Mouse (Mus musculus) adrenal gland, adult (tissue): ENCODE measurements around the gene Coq8b.
A peak's percentile ranks its signal among the peaks of the same experiment; 100 is the strongest.

ENCODE experiments used
- DNase-seq, 2 experiments: peaks; one replicate each; pipeline ENCODE4 v3.0.0; 2022 to 2023; ENCODE audit warnings: low spot score in 1 of 2; ENCODE audit not compliant: inconsistent age in 2 of 2

Coq8b gene

DNA sequence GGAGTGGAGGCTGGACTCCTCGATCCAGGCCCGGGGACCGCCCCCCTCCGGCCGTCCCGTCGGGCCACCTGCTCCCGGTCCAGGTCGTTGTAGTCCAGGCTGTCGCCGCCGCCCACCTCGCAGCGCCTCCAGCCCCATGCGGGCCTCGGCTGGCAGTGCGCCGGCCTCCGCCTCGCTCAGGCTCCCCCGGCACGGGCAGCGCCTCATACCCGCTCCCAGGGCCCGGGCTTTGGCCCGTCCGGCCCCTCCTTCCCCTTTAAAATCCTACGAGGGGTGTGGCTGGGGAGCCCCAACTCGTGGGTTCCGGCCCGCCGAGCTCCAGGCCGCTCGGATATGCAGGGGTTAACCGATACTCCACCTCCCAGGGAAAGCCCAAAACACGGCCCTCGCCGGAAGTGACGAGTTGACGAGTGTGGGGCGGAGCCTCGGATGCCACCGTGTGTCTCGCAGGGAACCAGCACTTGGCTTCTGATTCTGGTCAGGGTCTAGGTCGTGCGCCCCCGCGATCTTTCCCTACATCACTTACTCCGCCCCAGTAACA, 4.5 kb upstream of the Coq8b start, which contains the start of gene Itpkc:
TSS of gene Itpkc (minus strand) at position 381 of the 541 bp plus-strand sequence.
- DNase-seq, result peak; percentile 94 to 97

DNA sequence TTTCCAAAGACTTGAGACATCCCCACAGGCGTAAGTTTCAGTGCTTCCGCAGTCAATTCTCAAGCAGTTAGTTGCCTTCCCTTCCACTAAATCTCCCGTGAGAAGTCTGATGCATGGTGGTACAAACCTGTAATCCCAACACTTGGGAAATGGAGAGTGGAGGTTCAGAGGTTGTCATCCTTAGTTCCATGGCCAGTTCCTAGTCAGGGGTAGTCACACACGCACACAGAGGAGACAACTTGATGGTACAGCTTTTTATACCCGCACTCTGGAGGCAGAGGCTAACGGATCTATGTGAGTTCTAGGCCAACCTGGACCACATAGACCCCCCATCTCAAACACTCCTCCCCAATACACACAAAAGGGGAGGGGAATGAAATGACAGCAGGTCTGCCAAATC, 4.0 kb upstream of the Coq8b start:
- no peak for DNase-seq

DNA sequence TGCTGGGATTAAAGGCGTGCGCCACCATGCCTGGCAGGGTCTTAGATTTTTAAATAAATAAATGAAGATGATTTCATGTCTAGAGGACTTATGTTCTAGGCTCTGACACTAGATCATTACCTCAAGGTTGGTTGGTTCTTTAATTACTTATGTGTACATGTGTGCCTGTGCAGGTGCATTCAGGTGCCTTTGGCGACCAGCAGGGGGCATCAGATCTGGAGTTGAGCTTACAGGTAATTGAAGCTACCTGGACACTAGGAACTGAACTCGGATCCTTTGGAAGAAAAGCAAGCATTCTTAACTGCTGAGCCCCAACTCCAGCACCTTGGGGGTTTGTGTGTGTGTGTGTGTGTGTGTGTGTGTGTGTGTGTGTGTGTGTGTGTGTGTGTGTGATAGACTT, 2.0 kb upstream of the Coq8b start:
- DNase-seq, result peak in 1 of 2 experiments; percentile 23

DNA sequence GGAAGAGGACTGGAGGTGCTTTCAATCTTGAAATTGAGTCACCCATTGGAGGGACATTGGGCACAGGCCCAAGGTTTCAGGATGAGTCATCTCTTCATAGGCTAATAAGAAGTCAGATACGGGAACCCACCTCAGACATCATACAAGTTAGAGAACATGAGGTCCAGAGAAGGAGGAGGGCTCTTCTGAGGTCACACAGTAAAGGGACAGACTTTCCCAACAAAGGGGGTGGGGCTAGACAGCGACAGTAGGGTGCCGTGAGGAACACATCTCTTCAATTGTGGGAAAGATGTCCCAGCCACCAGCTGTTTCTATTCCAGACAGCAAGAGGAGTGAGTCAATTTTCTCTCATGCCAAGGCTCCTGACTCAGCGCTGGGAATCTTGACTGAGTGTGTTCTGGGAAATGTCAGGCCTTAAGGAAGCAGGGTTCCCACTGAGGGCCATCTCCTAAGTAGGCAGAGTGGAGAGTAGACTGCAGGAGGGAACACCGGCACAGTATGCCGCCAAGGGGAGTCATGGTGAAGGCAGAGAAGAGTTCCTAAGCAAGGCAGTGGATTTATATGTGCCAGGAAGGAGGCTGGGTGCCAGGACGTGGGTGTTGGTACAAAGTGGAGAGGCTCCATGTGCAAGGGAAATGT, 1.0 kb upstream of the Coq8b start:
- DNase-seq, result peak; percentile 95 to 97

DNA sequence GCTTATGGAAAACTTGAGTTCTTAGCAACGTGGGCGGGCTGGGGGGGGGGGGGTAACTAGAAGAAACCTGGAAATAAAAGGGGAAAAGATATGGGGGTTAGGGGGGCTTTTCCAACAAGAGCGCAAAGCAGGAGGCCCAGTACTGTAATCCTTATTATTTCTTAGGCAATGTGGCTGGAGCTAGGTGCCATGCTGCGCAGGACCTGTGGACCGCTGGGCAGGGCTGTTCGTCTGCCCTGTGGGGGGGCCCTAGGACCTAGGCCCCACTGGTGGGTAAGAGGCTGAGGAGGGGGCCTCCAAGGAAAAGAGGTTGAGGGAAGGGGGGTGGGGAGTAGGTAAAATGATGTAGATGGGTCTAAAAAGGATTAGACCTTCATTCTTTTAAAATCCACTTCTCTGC, 477 bp downstream of the Coq8b start:
- no peak for DNase-seq

DNA sequence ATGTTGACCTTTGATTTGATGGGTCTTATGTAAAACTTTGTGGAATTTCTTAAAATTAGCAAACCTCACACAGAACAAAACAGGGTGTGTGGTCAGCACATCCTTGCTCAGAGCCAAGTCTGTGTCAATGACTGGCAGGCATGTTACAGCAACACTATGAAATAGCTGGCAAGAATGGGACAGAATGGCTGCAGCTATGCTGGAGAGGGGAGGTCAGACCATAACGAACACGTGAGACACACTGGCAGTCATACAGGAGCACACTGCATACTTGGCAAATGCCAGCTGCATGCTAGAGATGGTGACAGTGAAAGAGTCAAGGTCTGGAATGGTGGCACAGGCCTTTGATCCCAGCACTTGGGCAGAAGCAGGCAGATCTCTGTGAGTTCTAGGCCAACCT, 2.9 kb downstream of the Coq8b start:
- DNase-seq, result peak in 1 of 2 experiments; percentile 81

DNA sequence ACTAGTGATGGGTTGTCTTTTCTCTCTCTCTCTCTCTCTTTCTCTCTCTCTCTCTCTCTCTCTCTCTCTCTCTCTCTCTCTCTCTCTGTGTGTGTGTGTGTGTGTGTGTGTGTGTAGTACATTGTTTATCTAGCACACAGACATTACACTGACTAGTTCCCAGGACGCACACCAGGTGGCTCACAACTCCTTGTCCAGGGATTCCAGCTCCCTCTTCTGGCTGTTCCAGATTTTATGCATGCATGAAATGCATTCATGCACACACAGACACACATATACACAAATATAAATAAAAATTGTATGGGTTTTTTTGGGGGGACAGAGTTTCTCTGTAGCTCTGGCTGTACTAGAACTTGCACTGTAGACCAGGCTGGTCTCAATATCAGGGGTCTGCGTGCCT, 4.7 kb downstream of the Coq8b start:
- peak in 1 of 2 experiments; percentile 34 for DNase-seq

DNA sequence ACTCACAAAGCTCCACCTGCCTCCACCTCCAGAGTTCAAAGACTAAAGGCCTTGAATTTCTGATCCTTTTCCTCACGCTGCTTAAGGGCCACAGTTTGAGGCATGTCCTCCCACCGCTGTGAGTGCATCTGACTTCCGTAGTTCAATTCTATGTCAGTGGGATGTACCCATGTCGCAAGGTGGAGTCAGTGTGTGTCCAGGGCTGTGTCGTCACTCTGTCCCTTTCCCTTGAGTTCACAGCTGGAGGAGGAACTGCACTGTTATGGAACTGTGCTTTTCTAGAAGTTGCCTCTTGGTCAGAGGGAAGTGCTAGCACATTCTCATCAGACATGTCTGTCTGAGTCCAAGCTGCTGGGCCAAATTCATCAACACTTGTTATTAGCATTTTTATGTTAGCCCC, 5.7 kb downstream of the Coq8b start:
- DNase-seq, result no peak

DNA sequence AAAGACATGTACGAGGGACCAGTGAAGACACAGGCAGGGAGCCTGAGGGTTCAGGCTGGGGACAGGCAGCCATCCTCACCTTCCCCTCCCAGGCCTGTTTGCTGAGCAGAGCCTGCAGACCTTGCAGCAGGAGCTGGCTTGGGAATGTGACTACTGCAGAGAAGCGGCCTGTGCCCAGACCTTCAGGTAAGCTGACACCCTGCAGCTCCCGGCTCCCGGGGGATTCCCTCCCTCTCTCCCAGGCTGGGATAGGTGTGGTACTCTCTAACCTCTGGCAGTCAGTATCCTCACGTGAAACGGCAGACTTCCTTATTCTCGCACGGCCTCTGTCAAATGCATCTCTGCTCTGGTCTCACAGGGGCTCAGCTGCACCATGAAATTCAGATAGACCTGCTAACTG, 10.4 kb downstream of the Coq8b start:
- DNase-seq, result no peak

DNA sequence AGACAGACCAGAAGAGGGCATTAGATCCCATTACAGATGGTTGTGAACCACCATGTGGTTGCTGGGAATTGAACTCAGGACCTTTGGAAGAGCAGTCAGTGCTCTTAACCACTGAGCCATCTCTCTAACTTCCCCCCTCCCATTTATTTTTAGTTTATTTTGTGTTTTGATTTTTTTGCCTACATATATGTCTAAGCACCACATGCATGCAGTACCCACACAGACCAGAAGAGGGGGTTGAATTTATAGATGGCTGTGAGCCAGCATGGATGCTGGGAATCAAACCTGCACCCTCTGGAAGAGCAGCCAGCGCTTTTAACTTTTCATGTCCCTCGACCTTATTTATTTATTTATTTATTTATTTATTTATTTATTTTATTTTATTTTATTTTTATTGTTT, 11.3 kb downstream of the Coq8b start:
- DNase-seq, result peak in 1 of 2 experiments; percentile 55

DNA sequence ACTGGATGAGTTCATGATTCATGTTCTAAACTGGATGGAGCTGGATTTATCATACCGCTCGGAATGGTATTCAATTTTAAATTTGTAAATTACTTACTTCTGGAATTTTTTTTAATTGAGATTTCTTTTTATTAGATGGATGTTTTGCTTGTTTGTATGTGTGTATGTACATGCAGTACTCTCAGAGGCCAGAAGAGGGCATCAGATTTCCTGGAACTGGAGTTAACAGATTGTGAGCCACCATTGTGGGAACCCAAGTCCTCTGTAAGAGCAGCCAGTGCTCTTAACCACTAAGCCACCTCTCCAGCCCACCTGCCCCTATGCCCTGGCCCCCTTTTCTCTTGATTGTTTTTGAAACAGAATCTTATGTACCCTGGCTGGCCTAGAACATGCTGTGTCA, 16.3 kb downstream of the Coq8b start:
- DNase-seq, result peak in 1 of 2 experiments; percentile 62

DNA sequence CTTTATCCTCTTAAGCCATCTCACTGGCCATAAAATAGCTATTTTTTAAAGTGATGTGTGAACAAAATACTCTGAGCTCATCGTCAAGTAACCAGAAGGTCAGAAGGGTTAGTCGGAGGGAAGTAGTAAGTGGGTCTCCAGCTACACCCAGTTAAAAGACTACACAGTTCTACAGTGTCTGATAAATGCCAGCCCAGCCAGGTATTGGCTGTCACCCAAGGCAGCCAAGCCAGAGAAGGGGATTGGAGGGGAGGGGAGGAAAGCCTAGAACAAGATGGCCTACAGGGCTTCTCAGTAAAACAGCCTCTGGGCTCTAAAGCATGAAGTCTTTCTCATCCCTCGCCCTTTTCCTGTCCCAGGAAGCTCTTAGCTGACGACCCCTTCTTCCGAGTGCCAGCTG, 17.1 kb downstream of the Coq8b start:
- no peak for DNase-seq

DNA sequence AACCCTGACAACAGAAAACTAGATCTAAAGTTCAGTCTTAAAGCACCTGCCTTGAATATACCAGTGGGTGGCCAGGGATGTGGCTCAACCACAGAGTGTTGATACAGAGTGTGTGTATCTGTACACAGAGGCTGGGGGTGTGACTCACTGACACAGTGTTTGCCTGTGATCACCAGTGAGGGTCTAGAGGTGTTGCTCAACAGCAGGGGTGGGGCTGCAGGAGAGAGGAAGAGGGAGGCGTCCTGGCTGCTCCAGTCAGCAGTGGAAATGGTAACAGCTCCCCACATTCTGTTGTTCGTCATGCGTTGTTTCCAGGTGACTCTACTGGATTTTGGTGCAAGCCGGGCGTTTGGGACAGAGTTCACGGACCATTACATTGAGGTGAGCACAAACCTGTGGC, 19.1 kb downstream of the Coq8b start:
- no peak for DNase-seq

DNA sequence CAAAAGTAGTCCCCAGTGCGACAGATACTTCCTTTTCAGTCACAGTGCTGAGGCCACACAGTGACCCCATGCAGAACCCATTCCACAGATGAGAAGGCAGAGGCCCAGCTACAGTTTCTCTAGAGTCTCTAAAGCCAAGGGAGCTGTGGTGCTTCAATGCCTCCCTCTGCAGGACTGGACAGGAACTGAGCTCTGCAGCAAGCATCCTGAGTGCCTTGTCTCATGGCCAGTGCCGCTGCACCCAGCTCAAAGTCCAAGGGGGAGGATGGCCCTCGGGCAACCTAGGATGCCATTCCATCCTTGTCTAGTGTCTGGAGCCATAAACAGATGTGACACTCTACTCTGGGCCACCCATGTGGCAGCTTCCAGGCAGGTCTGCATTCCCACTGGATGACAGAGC, 22.9 kb downstream of the Coq8b start:
- DNase-seq, result peak in 1 of 2 experiments; percentile 53

DNA sequence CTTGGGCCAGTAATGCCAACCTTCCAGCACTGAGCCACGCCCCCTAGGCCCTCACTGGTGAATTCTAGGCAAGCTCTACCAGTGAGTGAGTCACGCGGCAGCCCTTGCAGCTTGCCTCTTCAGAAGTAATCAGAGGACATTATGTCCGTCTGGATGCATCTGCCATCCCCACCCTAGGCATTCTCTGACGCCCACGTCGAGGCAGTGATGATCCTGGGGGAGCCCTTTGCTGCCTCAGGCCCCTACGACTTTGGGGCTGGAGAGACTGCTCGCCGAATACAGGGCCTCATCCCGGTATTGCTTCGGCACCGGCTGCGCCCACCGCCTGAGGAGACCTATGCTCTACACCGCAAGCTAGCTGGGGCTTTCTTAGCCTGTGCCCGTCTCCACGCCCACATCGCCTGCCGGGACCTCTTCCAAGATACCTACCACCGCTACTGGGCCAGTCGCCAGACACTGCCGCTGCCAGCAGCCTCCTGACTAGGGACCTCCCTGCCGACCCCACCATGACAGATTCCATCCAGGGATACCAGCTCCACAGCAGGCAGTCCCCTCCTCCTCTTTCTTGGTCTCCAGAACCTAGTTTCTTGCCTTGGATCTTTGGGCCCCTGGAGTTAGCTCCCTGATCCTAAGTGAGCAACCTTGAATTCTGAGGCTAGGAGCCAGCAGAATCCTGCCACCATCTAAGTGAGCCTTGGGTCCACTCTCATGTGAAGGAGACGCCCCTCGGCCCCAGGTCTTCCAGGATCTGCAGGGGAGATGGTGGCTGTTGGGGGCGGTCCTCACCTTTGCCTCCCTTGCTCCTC, 24.4 kb downstream of the Coq8b start:
- DNase-seq, result peak; percentile 76 to 90

DNA sequence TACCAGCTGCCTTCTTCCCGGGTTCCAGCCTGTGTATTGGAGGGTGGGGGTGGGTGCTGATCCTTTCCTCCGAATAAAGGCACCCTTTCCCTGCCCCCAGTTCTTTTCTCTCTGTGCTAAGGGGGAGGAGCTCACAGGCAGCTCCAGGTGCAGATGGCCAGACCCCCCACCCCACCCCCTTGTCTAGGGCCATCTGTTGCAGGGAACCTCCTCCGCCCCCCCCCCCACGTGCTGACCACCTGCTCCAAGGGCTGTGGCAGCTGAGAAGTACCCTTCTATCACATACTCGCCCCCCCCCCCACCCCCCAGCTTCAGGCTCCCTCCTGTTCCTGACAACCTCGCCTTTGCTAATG, 25.0 kb downstream of the Coq8b start:
- DNase-seq, result no peak

DNA sequence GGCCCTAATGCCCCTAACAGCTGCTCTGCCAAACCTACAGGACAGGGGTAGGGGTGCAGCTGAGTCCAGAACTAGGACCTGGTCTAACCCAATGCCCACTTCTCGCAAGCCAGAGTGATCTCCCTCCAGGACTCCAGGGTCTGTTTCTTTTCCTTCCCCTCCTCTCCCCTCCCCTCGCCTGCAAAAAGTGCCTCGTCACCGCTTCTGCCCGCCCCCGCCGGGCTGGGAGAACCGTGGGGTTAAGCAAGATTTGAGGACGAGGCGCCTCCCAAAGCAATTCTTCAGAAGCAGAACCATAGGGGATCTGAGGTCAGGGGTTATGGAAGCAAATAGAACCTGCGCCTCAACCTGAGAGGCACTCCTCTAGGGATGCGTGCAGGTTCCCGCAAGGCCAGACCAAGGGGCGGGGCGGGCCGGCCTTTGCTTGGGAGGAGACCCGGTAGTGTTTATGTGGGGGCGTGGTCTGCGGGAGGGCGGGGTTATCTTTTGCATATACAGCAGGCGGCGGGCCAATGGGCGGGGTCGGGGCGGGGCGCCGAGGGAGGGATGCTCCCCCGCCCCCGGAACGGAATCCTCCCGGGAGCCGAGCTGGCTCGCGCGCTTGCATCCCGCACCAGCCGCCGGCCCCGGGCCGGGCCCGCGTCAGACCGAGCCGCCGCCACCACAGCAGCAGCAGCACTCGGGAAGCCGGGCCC, 25.5 kb downstream of the Coq8b start, which contains the start of gene Numbl:
TSS of gene Numbl (plus strand) at position 229 of the 695 bp plus-strand sequence.
- peak; percentile 96 to 99 for DNase-seq

DNA sequence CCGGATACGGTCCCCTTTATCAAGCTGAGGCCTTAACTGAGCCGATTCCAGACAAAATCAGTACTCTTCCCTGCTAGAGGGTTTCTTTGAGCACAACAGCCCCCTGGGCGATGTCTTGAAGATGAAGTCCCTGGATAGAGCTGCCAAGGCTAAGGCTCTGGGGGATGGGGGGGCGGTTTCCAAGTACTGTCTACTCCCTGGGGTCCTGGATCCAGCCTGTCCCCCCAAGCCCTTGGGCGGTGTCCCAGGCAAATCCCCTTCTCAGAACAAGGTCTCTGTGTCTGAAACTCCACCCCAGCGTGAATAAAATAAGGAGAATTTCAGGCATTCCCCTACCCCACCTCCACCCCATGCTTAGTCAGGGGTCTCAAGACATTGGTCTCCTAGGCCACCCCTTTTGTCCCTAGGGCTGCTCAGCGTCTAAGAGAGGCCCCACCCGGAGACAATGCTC, 26.5 kb downstream of the Coq8b start:
- peak; percentile 45 to 71 for DNase-seq

DNA sequence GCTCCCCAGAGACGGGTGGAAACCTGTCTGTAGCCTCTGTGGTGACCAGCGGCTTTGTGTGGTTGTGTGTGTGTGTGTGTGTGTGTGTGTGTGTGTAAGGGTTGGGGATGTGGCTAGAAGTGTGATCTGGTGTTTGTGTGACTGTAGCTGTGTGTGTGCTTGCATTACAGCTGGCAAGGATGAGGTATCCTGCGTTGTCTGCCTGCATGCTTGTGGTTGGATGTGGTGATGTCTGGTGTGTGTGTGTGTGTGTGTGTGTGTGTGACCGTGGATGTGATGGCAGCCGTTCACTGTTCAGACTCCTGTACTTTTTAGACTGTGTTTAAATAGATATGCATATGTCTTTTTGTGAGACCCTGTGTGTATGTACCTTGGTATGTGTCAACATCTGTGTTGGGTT, 26.9 kb downstream of the Coq8b start:
- DNase-seq, result no peak

DNA sequence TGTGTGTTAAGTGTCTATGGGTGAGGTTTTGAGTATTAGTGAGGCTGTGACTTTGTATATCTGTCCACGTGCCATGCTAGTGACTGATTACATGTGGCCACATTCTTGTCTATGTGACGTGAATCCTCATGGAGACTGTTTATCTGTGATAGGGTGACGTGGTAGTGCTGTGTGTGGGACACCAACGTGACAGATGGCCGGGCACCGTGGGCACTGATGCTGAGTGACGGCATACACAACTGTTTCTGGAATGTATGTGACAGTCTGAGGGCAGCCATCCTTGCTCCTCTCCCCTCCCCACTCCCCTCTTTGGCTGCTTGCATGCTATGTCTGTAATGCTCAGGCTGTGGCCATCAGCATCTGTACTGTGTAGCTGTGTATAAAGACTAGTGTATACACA, 28.0 kb downstream of the Coq8b start:
- no peak for DNase-seq

DNA sequence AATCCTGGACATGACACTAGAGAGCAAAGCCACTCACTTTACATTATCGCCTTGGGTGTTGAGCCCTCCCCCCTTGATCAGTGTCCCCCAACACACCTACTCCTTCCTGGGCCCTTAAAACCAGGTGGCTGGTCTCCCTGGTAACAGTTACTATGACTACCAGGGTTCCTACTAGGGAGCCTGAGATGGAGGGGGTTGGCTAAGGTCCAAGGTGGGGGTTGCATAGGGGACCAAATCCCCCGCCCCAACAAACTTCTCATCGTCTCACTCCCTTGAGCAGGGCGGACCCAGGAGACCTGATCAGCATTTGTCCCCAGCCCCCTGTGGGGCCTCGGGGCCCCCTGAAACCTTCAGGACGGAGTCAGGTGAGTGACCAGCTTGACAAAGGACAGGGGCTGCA, 29.1 kb downstream of the Coq8b start:
- no peak for DNase-seq

DNA sequence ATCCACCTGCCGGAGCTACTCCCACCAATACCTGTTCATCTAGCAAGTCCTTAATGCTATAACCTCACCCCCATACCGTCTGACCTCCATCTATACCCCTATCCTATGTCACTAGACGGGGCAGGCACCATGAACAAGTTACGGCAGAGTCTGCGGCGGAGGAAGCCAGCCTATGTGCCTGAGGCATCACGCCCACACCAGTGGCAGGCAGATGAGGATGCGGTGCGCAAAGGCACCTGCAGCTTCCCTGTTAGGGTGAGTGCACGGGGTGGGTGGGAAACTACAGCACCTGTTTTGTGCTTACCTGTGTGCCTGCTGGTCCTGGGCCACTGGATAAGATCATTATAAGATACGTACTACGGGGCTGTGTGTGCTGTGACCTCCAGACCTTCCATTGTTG, 31.9 kb downstream of the Coq8b start:
- no peak for DNase-seq
